Mouse (Mus musculus) kidney, embryonic 14.5 days (tissue): ENCODE data around the gene Oxtr. TPM values are rescaled to one million over a fixed set of nuclear protein-coding genes. Genes with fewer than 3 reads are reported as not detected.
A peak's percentile ranks its signal among the peaks of the same experiment; 100 is the strongest.

Experiments
- ATAC-seq: fragments of 200-750 bp; cut with Nextera tagmentation; 2 replicates; pipeline ENCODE4 v1.8.0; 2017; ENCODE audit warnings: moderate number of reproducible peaks, mild to moderate bottlenecking, moderate TSS enrichment, moderate library complexity; ENCODE audit not compliant: low FRiP score, low TSS enrichment
- H3K27ac ChIP-seq: fragments of 300-500 bp; sonication (generic); 2 replicates; pipeline ENCODE4 v1.5.1; 2014; ENCODE audit warnings: low read depth, mild to moderate bottlenecking, low read length, moderate library complexity, mixed read lengths
- H3K27me3 ChIP-seq: fragments of 300-500 bp; sonication (generic); 2 replicates; pipeline ENCODE4 v1.6.1; 2014; ENCODE audit warnings: mild to moderate bottlenecking, low read length; ENCODE audit not compliant: control insufficient read depth, insufficient read depth
- H3K36me3 ChIP-seq: fragments of 300-500 bp; sonication (generic); 2 replicates; pipeline ENCODE4 v1.6.1; 2014; ENCODE audit warnings: low read length, mixed read lengths; ENCODE audit not compliant: control insufficient read depth, insufficient read depth
- H3K4me1 ChIP-seq: fragments of 300-500 bp; sonication (generic); 2 replicates; pipeline ENCODE4 v1.6.1; 2014; ENCODE audit warnings: low read length, mixed read lengths; ENCODE audit not compliant: control insufficient read depth, insufficient read depth
- H3K4me2 ChIP-seq: fragments of 300-500 bp; sonication (generic); replicated peaks from 2 replicates; pipeline ENCODE4 v1.6.1; 2014; ENCODE audit warnings: low read depth, mild to moderate bottlenecking, low read length
- H3K4me3 ChIP-seq: fragments of 300-500 bp; sonication (generic); 2 replicates; pipeline ENCODE4 v1.5.1; 2014; ENCODE audit warnings: mild to moderate bottlenecking, low read length
- H3K9ac ChIP-seq: fragments of 300-500 bp; sonication (generic); 2 replicates; pipeline ENCODE4 v1.6.1; 2014; ENCODE audit warnings: low read depth, mild to moderate bottlenecking, low read length, moderate library complexity
- H3K9me3 ChIP-seq: fragments of 300-500 bp; sonication (generic); 2 replicates; pipeline ENCODE4 v1.6.1; 2016; ENCODE audit warnings: low read length; ENCODE audit not compliant: control insufficient read depth
- WGBS: fragments of 180-500 bp; shearing (Covaris S2); extraction: QIAGEN DNeasy Blood & Tissue Kit; methylation state at CpG from one replicate; pipeline ENCODE4 v1.1.7; 2014; 5-methylcytosine and 5-hydroxymethylcytosine counted together
- polyA plus RNA-seq: library from polyadenylated mRNA; unstranded; fragments of >200 nt; fragmentation: Nextera tagmentation; extraction: Ambion mirVana; gene quantifications from 2 replicates; pipeline ENCODE4 v1.2.1, GENCODE M21; 2014

The Oxtr gene
- polyA plus RNA-seq, 1 experiment from 2014 or later = 8.2 TPM

- Histone ChIP-seq H3K9ac (no peak overlapping the region), H3K4me2 (no peak overlapping the region), H3K4me1 (0 out of 2 replicates have a peak, but pooled peaks cover 3% of the 10 kb centered on the region), H3K27me3 (no peaks in the 10 kb centered on the region), H3K36me3 (no peaks in the 10 kb centered on the region), H3K9me3 (no peaks in the 10 kb centered on the region; the same call in 1 of the 2 replicates), H3K4me3 (no peak overlapping the region), H3K27ac (no peak overlapping the region)
- peak; percentile 62 for ATAC-seq
Measured at GRCm38 (mm10) chr6:112466001-112466400, 23.7 kb downstream of the Oxtr start.

- H3K9ac ChIP-seq = no peak overlapping the region
- no peak overlapping the region for H3K4me2 ChIP-seq
- H3K36me3 ChIP-seq = no peaks in the 10 kb centered on the region
- no peak overlapping the region for H3K27ac ChIP-seq
- ATAC-seq = no peak
- WGBS = 75% methylated on average over 3 of the region's 3 CpGs
- H3K27me3 ChIP-seq = no peaks in the 10 kb centered on the region
- H3K4me1 ChIP-seq = 0 out of 2 replicates have a peak, but pooled peaks cover 3% of the 10 kb centered on the region
- H3K4me3 ChIP-seq = no peak overlapping the region
- H3K9me3 ChIP-seq = no peaks in the 10 kb centered on the region; the same call in 1 of the 2 replicates
Measured at GRCm38 (mm10) chr6:112465441-112465840, 24.3 kb downstream of the Oxtr start.

- 81% methylated on average over 6 of the region's 6 CpGs for WGBS
- ATAC-seq = no peak
- H3K27ac ChIP-seq = no peak overlapping the region
- 0 out of 2 replicates have a peak, but pooled peaks cover 3% of the 10 kb centered on the region for H3K4me1 ChIP-seq
- H3K27me3 ChIP-seq = no peaks in the 10 kb centered on the region
- H3K4me3 ChIP-seq = no peak overlapping the region
- H3K4me2 ChIP-seq = no peak overlapping the region
- H3K9me3 ChIP-seq = no peaks in the 10 kb centered on the region
- H3K36me3 ChIP-seq = no peaks in the 10 kb centered on the region
- no peak overlapping the region for H3K9ac ChIP-seq
Measured at GRCm38 (mm10) chr6:112463331-112463730, 26.4 kb downstream of the Oxtr start.

GRCm38 (mm10) chr6:112461459-112461858 is 28.3 kb downstream of the Oxtr start:
- Histone ChIP-seq H3K9ac (no peak overlapping the region), H3K4me3 (no peak overlapping the region), H3K27ac (no peak overlapping the region), H3K4me1 (0 out of 2 replicates have a peak, but pooled peaks cover 1% of the 10 kb centered on the region), H3K36me3 (no peaks in the 10 kb centered on the region), H3K27me3 (no peaks in the 10 kb centered on the region), H3K4me2 (no peak overlapping the region), H3K9me3 (no peaks in the 10 kb centered on the region)
- 92% methylated on average over 5 of the region's 5 CpGs for WGBS
- ATAC-seq = no peak

- Histone ChIP-seq H3K4me3 (no peak within 1 kb of the TSS), H3K27me3 (no peaks in the 10 kb centered on the region), H3K4me1 (no peaks in the 10 kb centered on the region), H3K9ac (no peak within 1 kb of the TSS), H3K4me2 (no peak within 1 kb of the TSS), H3K9me3 (no peaks in the 10 kb centered on the region), H3K27ac (no peak within 1 kb of the TSS), H3K36me3 (no peaks in the 10 kb centered on the region)
- 76% methylated on average over 12 of the region's 12 CpGs for WGBS
- ATAC-seq = no peak
Measured at GRCm38 (mm10) chr6:112459341-112459749, 30.4 kb downstream of the Oxtr start, which contains the start of gene Cav3. Gene Cav3, plus strand, starts transcription at chr6:112459505.

GRCm38 (mm10) chr6:112445675-112446074 is 44.1 kb downstream of the Oxtr start:
- Histone ChIP-seq H3K36me3 (no peaks in the 10 kb centered on the region), H3K27me3 (no peaks in the 10 kb centered on the region), H3K4me3 (no peak overlapping the region), H3K9ac (no peak overlapping the region), H3K4me1 (no peaks in the 10 kb centered on the region), H3K9me3 (no peaks in the 10 kb centered on the region), H3K4me2 (no peak overlapping the region), H3K27ac (no peak overlapping the region)
- no peak for ATAC-seq
- 82% methylated on average over 3 of the region's 3 CpGs for WGBS

- Histone ChIP-seq H3K4me3 (no peak overlapping the region), H3K4me1 (no peaks in the 10 kb centered on the region), H3K27me3 (no peaks in the 10 kb centered on the region), H3K27ac (no peak overlapping the region), H3K36me3 (no peaks in the 10 kb centered on the region), H3K9me3 (peaks cover 4% of the 10 kb centered on the region; the same call in 1 of the 2 replicates), H3K4me2 (no peak overlapping the region), H3K9ac (no peak overlapping the region)
- 68% methylated on average over 6 of the region's 6 CpGs for WGBS
- no peak for ATAC-seq
Measured at GRCm38 (mm10) chr6:112426018-112426732, 63.6 kb downstream of the Oxtr start.

GRCm38 (mm10) chr6:112423746-112424501 is 65.8 kb downstream of the Oxtr start:
- 78% methylated on average over 8 of the region's 8 CpGs for WGBS
- ATAC-seq = no peak
- peaks cover 4% of the 10 kb centered on the region; the same call in 1 of the 2 replicates for H3K9me3 ChIP-seq
- H3K4me3 ChIP-seq = no peak overlapping the region
- H3K36me3 ChIP-seq = no peaks in the 10 kb centered on the region
- H3K27me3 ChIP-seq = no peaks in the 10 kb centered on the region
- H3K4me2 ChIP-seq = no peak overlapping the region
- H3K4me1 ChIP-seq = no peaks in the 10 kb centered on the region
- H3K9ac ChIP-seq = no peak overlapping the region
- H3K27ac ChIP-seq = no peak overlapping the region
